Mouse (Mus musculus) kidney, adult 2 months (tissue): ENCODE data around the gene Tpp2. TPM values are rescaled to one million over a fixed set of nuclear protein-coding genes. Genes with fewer than 3 reads are reported as not detected.
A peak's percentile ranks its signal among the peaks of the same experiment; 100 is the strongest.
"Not testable (repeated sequence)": the region's sequence is repeated elsewhere in the genome, so short reads cannot be mapped to it uniquely, and the experiment has no call there.

Experiments used
- DNase-seq: peaks from one replicate; pipeline ENCODE4 v3.0.0; 2021
- H3K27ac ChIP-seq: fragments of 200-500 bp; 2 replicates; pipeline ENCODE4 v1.5.1; 2012; ENCODE audit warnings: low read depth, low read length, control low read depth, inconsistent platforms; ENCODE audit not compliant: insufficient read depth
- H3K27me3 ChIP-seq: fragments of 200-500 bp; replicated peaks from 2 replicates; pipeline ENCODE4 v1.6.1; 2012; ENCODE audit warnings: mild to moderate bottlenecking, moderate library complexity, low read length, inconsistent platforms; ENCODE audit not compliant: control insufficient read depth, insufficient read depth
- H3K36me3 ChIP-seq: fragments of 200-500 bp; 2 replicates; pipeline ENCODE4 v1.6.1; 2012; ENCODE audit warnings: mild to moderate bottlenecking, moderate library complexity, low read length, inconsistent platforms; ENCODE audit not compliant: control insufficient read depth, insufficient read depth
- H3K4me1 ChIP-seq: fragments of 200-500 bp; 2 replicates; pipeline ENCODE4 v1.6.1; 2011; ENCODE audit warnings: low read length; ENCODE audit not compliant: control insufficient read depth, insufficient read depth
- H3K4me3 ChIP-seq: fragments of 200-500 bp; 2 replicates; pipeline ENCODE4 v1.5.1; 2011; ENCODE audit warnings: mild to moderate bottlenecking, low read depth, low read length, control low read depth; ENCODE audit not compliant: insufficient read depth
- CTCF ChIP-seq: fragments of 200-500 bp; conservative IDR thresholded peaks from 2 replicates; pipeline ENCODE4 v1.5.1; 2011; ENCODE audit warnings: low read depth, mild to moderate bottlenecking, control low read depth, low read length, moderate library complexity, mixed read lengths; ENCODE audit not compliant: insufficient read depth, insufficient read length
- POLR2A ChIP-seq: fragments of 200-500 bp; IDR thresholded peaks from one replicate; pipeline ENCODE4 v1.6.1; 2011; ENCODE audit warnings: low read depth, low read length, control low read depth
- WGBS: fragments of 180-500 bp; shearing (Covaris S2); methylation state at CpG from one replicate; pipeline ENCODE4 v1.1.7; 2018; 5-methylcytosine and 5-hydroxymethylcytosine counted together
- polyA plus RNA-seq: library from polyadenylated mRNA; depleted of rRNA; stranded (reverse); fragments of >200 nt; gene quantifications from 2 replicates; pipeline ENCODE4 v1.2.3, GENCODE M21; 2012; rRNA removed

Tpp2 gene
- polyA plus RNA-seq, result 4.3 and 6.5 TPM in 2 replicates

- TF ChIP-seq POLR2A (peak; percentile 81), CTCF (no peak)
- DNase-seq, result peak; percentile 99
- Histone ChIP-seq H3K27me3 (no peaks in the 10 kb centered on the region), H3K4me1 (no peaks in the 10 kb centered on the region; the same call in none of the 2 replicates), H3K4me3 (peak within 1 kb of the TSS; percentile 61), H3K27ac (peak within 1 kb of the TSS; percentile 90), H3K36me3 (no peaks in the 10 kb centered on the region)
- WGBS, result under 1% methylated on average over 81 of the region's 81 CpGs
These were observed at the start of gene Tpp2 for GRCm38 (mm10) chr1:43933488-43934415. TSS of gene Tpp2 (plus strand) at chr1:43933647.

GRCm38 (mm10) chr1:43888358-43888757, 45.1 kb upstream of the Tpp2 start:
- 87% methylated on average over 11 of the region's 11 CpGs for WGBS
- H3K4me1 ChIP-seq, H3K4me3 ChIP-seq, H3K36me3 ChIP-seq, DNase-seq, H3K27ac ChIP-seq, H3K27me3 ChIP-seq: not testable (repeated sequence)

GRCm38 (mm10) chr1:43895742-43896141, 37.7 kb upstream of the Tpp2 start:
- no peak for DNase-seq
- Histone ChIP-seq H3K27me3 (no peaks in the 10 kb centered on the region), H3K4me1 (no peaks in the 10 kb centered on the region; the same call in 1 of the 2 replicates), H3K27ac (no peak overlapping the region), H3K4me3 (no peak overlapping the region), H3K36me3 (no peaks in the 10 kb centered on the region)
- no peak for TF ChIP-seq CTCF
- no peak for TF ChIP-seq POLR2A

GRCm38 (mm10) chr1:43897131-43897530, 36.3 kb upstream of the Tpp2 start:
- DNase-seq, result no peak
- WGBS, result 75% methylated on average over 2 of the region's 2 CpGs
- TF ChIP-seq POLR2A (no peak), CTCF (no peak)

GRCm38 (mm10) chr1:43897987-43898386, 35.5 kb upstream of the Tpp2 start:
- Histone ChIP-seq H3K4me3 (no peak overlapping the region), H3K4me1 (peaks cover 1% of the 10 kb centered on the region; the same call in 1 of the 2 replicates), H3K27ac (no peak overlapping the region), H3K27me3 (no peaks in the 10 kb centered on the region), H3K36me3 (no peaks in the 10 kb centered on the region)
- WGBS, result 52% methylated on average over 18 of the region's 18 CpGs
- DNase-seq, result no peak
- TF ChIP-seq POLR2A (no peak), CTCF (no peak)

More at GRCm38 (mm10) chr1:43897131-43897530, 36.3 kb upstream of the Tpp2 start:
- no peaks in the 10 kb centered on the region; the same call in 1 of the 2 replicates for H3K4me1 ChIP-seq
- no peak overlapping the region for H3K4me3 ChIP-seq
- no peak overlapping the region for H3K27ac ChIP-seq
- no peaks in the 10 kb centered on the region for H3K36me3 ChIP-seq
- no peaks in the 10 kb centered on the region for H3K27me3 ChIP-seq

- Histone ChIP-seq H3K36me3 (no peaks in the 10 kb centered on the region), H3K27me3 (no peaks in the 10 kb centered on the region), H3K27ac (no peak overlapping the region), H3K4me1 (peaks cover 2% of the 10 kb centered on the region; the same call in 1 of the 2 replicates), H3K4me3 (no peak overlapping the region)
- DNase-seq, result peak; percentile 75
- 35% methylated on average over 18 of the region's 18 CpGs for WGBS
- TF ChIP-seq POLR2A, result no peak
- TF ChIP-seq CTCF, result peak; percentile 78
These were observed 34.3 kb upstream of the Tpp2 start for GRCm38 (mm10) chr1:43898991-43899714.

GRCm38 (mm10) chr1:43902417-43902816, 31.0 kb upstream of the Tpp2 start:
- Histone ChIP-seq H3K27ac (no peak overlapping the region), H3K36me3 (no peaks in the 10 kb centered on the region), H3K27me3 (no peaks in the 10 kb centered on the region), H3K4me3 (no peak overlapping the region), H3K4me1 (peaks cover 2% of the 10 kb centered on the region; the same call in 1 of the 2 replicates)
- no peak for DNase-seq
- TF ChIP-seq CTCF (no peak), POLR2A (no peak)
- 89% methylated on average over 1 of the region's 1 CpGs for WGBS
